In genomic region chr5:36529698-36530097, GRCm38 (mm10) we compare ENCODE assay signal across 8 mouse cellular contexts. TPM values are rescaled to one million over a fixed set of nuclear protein-coding genes. Genes with fewer than 3 reads are reported as not detected.
DNase-seq lines count a peak whose midpoint lies in the region; ATAC-seq and TF ChIP-seq lines count a peak whose summit lies in the region.

No protein-coding gene starts in this region.

- 0 out of 2 replicates have a peak, but pooled peaks cover 4% of the 10 kb centered on the region for H3K36me3 ChIP-seq in heart, postnatal 0 days (replicated peaks; ENCODE audit: control insufficient read depth, insufficient read depth, low read length)
- H3K36me3 ChIP-seq in MEL (ENCODE audit: control insufficient read depth in 1 of 2, insufficient read depth in 2 of 2, low read length in 2 of 2): peaks cover 0 to 25% of the 10 kb centered on the region in 2 experiments; a peak in 2 of 4 replicates
- H3K36me3 ChIP-seq in forebrain, postnatal 0 days (ENCODE audit: insufficient read depth): 0 out of 2 replicates have a peak, but pooled peaks cover 5% of the 10 kb centered on the region
- H3K36me3 ChIP-seq in midbrain, embryonic 10.5 days: peaks cover 1% of the 10 kb centered on the region

- TF ChIP-seq RAD21 in MEL (IDR thresholded peaks at IDR 0.05; ENCODE audit: low read depth, low read length): no peak

- no peaks in the 10 kb centered on the region for H3K27me3 ChIP-seq in heart, postnatal 0 days (ENCODE audit: control insufficient read depth, insufficient read depth, low read length)
- no peaks in the 10 kb centered on the region for H3K27me3 ChIP-seq in MEL (ENCODE audit: control insufficient read depth in 1 of 2, insufficient read depth in 2 of 2, low read length in 2 of 2)
- H3K27me3 ChIP-seq in forebrain, postnatal 0 days (ENCODE audit: insufficient read depth, low read length): no peaks in the 10 kb centered on the region
- H3K27me3 ChIP-seq in midbrain, embryonic 10.5 days (ENCODE audit: low read depth, poor library complexity, severe bottlenecking): no peaks in the 10 kb centered on the region

- intact Hi-C loops in heart, postnatal 36 days (cut with DNase I): loop anchor here (1.0 kb wide), 1 partner anchor 52 kb away; no protein-coding TSS in a partner anchor

- peak overlapping the region; percentile 81 for H3K9ac ChIP-seq in heart, postnatal 0 days (replicated peaks; ENCODE audit: low read depth, low read length)
- peak overlapping the region; percentile 68 for H3K9ac ChIP-seq in MEL (ENCODE audit: control insufficient read depth, low read depth, low read length, poor library complexity, severe bottlenecking)
- H3K9ac ChIP-seq in forebrain, postnatal 0 days: peak overlapping the region; percentile 90

- peaks cover 7% of the 10 kb centered on the region; the same call in 1 of the 2 replicates for H3K4me1 ChIP-seq in heart, postnatal 0 days (ENCODE audit: control insufficient read depth, insufficient read depth)
- H3K4me1 ChIP-seq in MEL (ENCODE audit: control insufficient read depth in 1 of 2, insufficient read depth in 2 of 2, low read length in 2 of 2): peaks cover 18 to 27% of the 10 kb centered on the region in 2 experiments
- peaks cover 16% of the 10 kb centered on the region for H3K4me1 ChIP-seq in forebrain, postnatal 0 days (ENCODE audit: insufficient read depth)
- H3K4me1 ChIP-seq in midbrain, embryonic 10.5 days: peaks cover 34% of the 10 kb centered on the region

- no peak for ATAC-seq in heart, postnatal 0 days (ENCODE audit: insufficient read depth, low read depth)
- ATAC-seq in forebrain, postnatal 0 days: no peak

- TF ChIP-seq POLR2A in MEL (IDR thresholded peaks at IDR 0.05; ENCODE audit: control insufficient read depth in 1 of 2, insufficient read depth in 1 of 2, low read depth in 1 of 2, low read length in 2 of 2, poor library complexity in 1 of 2): no peak

- DNase-seq in heart, postnatal 0 days (ENCODE audit: low spot score): no peak
- no peak for DNase-seq in heart, postnatal 36 days
- DNase-seq in MEL (ENCODE audit: low read depth, low spot score): no peak
- DNase-seq in forebrain, postnatal 0 days: no peak
- DNase-seq in midbrain, embryonic 10.5 days (ENCODE audit: low spot score): no peak
- no peak for DNase-seq in urinary bladder, postnatal 36 days (ENCODE audit: low spot score in 2 of 2)
- no peak for DNase-seq in gastrocnemius, postnatal 25 days
- no peak for DNase-seq in left cerebral cortex, adult 8-10 months (ENCODE audit: low spot score in 2 of 2)

- H3K79me2 ChIP-seq in MEL (ENCODE audit: control insufficient read depth, insufficient read depth, low read length, poor library complexity): peaks cover 6% of the 10 kb centered on the region

- no peaks in the 10 kb centered on the region for H3K9me3 ChIP-seq in heart, postnatal 0 days (replicated peaks; ENCODE audit: control insufficient read depth, low read length)
- H3K9me3 ChIP-seq in MEL (replicated peaks; ENCODE audit: insufficient read depth, low read length): no peaks in the 10 kb centered on the region
- H3K9me3 ChIP-seq in forebrain, postnatal 0 days (ENCODE audit: low read length): no peaks in the 10 kb centered on the region
- no peaks in the 10 kb centered on the region for H3K9me3 ChIP-seq in midbrain, embryonic 10.5 days (replicated peaks)

- no peak for TF ChIP-seq CTCF in heart, postnatal 0 days (IDR thresholded peaks at IDR 0.05; ENCODE audit: low read depth)
- no peak for TF ChIP-seq CTCF in MEL (IDR thresholded peaks at IDR 0.05 in 2 of 3, conservative IDR thresholded peaks at IDR 0.05 in 1 of 3; ENCODE audit: control insufficient read depth in 1 of 3, insufficient read depth in 1 of 3, low read depth in 2 of 3, low read length in 3 of 3, poor library complexity in 1 of 3, severe bottlenecking in 1 of 3)
- no peak for TF ChIP-seq CTCF in forebrain, postnatal 0 days (IDR thresholded peaks at IDR 0.05; ENCODE audit: low read depth)

- TF ChIP-seq EP300 in heart, postnatal 0 days (IDR thresholded peaks at IDR 0.05; ENCODE audit: low read depth): no peak
- TF ChIP-seq EP300 in MEL (IDR thresholded peaks at IDR 0.05; ENCODE audit: low read depth in 1 of 2, low read length in 2 of 2): no peak

- peak overlapping the region; percentile 80 for H3K4me3 ChIP-seq in heart, postnatal 0 days (ENCODE audit: low read depth, low read length)
- peak overlapping the region; percentile 72 to 84 for H3K4me3 ChIP-seq in MEL (ENCODE audit: control insufficient read depth in 1 of 2, insufficient read depth in 1 of 2, low read depth in 2 of 2, low read length in 2 of 2)
- peak overlapping the region; percentile 84 for H3K4me3 ChIP-seq in forebrain, postnatal 0 days (ENCODE audit: low read depth, low read length)
- H3K4me3 ChIP-seq in midbrain, embryonic 10.5 days: peak overlapping the region; percentile 87

- peak overlapping the region; percentile 52; the same call in 1 of the 2 replicates for H3K27ac ChIP-seq in heart, postnatal 0 days (ENCODE audit: low read depth)
- H3K27ac ChIP-seq in MEL (ENCODE audit: control insufficient read depth, low read depth, low read length): no peak overlapping the region
- H3K27ac ChIP-seq in forebrain, postnatal 0 days (ENCODE audit: low read depth, low read length): peak overlapping the region; percentile 91
- H3K27ac ChIP-seq in midbrain, embryonic 10.5 days (replicated peaks): peak overlapping the region; percentile 92

- peak overlapping the region; percentile 92 for H3K4me2 ChIP-seq in heart, postnatal 0 days (ENCODE audit: low read depth, low read length)
- peak overlapping the region; percentile 82 for H3K4me2 ChIP-seq in forebrain, postnatal 0 days (ENCODE audit: low read depth)

- 11% methylated on average over 5 of the region's 5 CpGs for WGBS in heart, postnatal 0 days
- 4% methylated on average over 5 of the region's 5 CpGs for WGBS in forebrain, postnatal 0 days
- WGBS in midbrain, embryonic 10.5 days: 20% methylated on average over 5 of the region's 5 CpGs

TF ChIP-seq in MEL, 35 proteins besides CTCF, POLR2A, EP300 and RAD21:
- no peak; the same call in 1 of the 2 replicates for TF ChIP-seq SIN3A (IDR thresholded peaks at IDR 0.05; ENCODE audit: low read length)
- no peak for TF ChIP-seq UBTF (IDR thresholded peaks at IDR 0.05; ENCODE audit: borderline replicate concordance, insufficient read depth, low read depth, low read length)
- no peak for TF ChIP-seq RCOR1 (IDR thresholded peaks at IDR 0.05; ENCODE audit: low read depth, low read length)
- TF ChIP-seq POLR2AphosphoS2 (IDR thresholded peaks at IDR 0.05; ENCODE audit: low read length): no peak
- no peak for TF ChIP-seq MEF2A (IDR thresholded peaks at IDR 0.05; ENCODE audit: extremely low read depth, insufficient replicate concordance, low read depth, low read length, poor library complexity, severe bottlenecking)
- TF ChIP-seq ZNF384 (IDR thresholded peaks at IDR 0.05; ENCODE audit: low read depth, low read length): no peak
- no peak for TF ChIP-seq ZC3H11A (IDR thresholded peaks at IDR 0.05; ENCODE audit: low read depth, low read length)
- TF ChIP-seq NRF1 (IDR thresholded peaks at IDR 0.05; ENCODE audit: insufficient read depth, low read depth, low read length, poor library complexity, severe bottlenecking): no peak
- TF ChIP-seq MAZ (IDR thresholded peaks at IDR 0.05; ENCODE audit: low read depth, low read length): no peak
- no peak for TF ChIP-seq MYC (IDR thresholded peaks at IDR 0.05; ENCODE audit: low read depth, low read length)
- TF ChIP-seq ZKSCAN1 (IDR thresholded peaks at IDR 0.05; ENCODE audit: low read depth, low read length): no peak
- no peak for TF ChIP-seq TCF12 (IDR thresholded peaks at IDR 0.05; ENCODE audit: low read depth, low read length)
- TF ChIP-seq ZMIZ1 (IDR thresholded peaks at IDR 0.05; ENCODE audit: low read depth, low read length): no peak
- no peak for TF ChIP-seq KAT2A (conservative IDR thresholded peaks at IDR 0.05; ENCODE audit: low read depth, low read length)
- no peak for TF ChIP-seq E2F4 (IDR thresholded peaks at IDR 0.05; ENCODE audit: borderline replicate concordance, low read depth, low read length)
- no peak for TF ChIP-seq CHD1 (IDR thresholded peaks at IDR 0.05; ENCODE audit: low read depth, low read length)
- no peak for TF ChIP-seq HCFC1 (IDR thresholded peaks at IDR 0.05; ENCODE audit: low read depth, low read length)

RNA-seq across cellular contexts. Expression of gene Ccdc96, which starts 45.3 kb away (rescaled TPM):
- total RNA-seq in heart, postnatal 0 days (2014; rRNA removed; ENCODE audit: low replicate concordance): not detected in 2 replicates
- 0.19 and 0.25 TPM in 2 replicates for polyA plus RNA-seq in heart, postnatal 0 days (2015; fragmentation: Nextera tagmentation; extraction: Ambion mirVana)
- under 1 TPM; 0.19 to 0.33 TPM for total RNA-seq in heart, postnatal 36 days (2021)
- 0.23 and 0.31 TPM in 2 replicates for total RNA-seq in MEL (2012; rRNA removed)
- polyA plus RNA-seq in MEL (2012; ENCODE audit: insufficient read depth in 1 of 2, insufficient read length in 2 of 2, low read depth in 1 of 2, low replicate concordance in 2 of 2, missing spikeins in 1 of 2): under 1 TPM in 1 of 2 experiments, not detected in 1; 0.64 TPM
- total RNA-seq in forebrain, postnatal 0 days (2014; rRNA removed): 2.2 and 2.3 TPM in 2 replicates
- polyA plus RNA-seq in forebrain, postnatal 0 days (2015; fragmentation: Nextera tagmentation; extraction: Ambion mirVana): 1.5 and 2.4 TPM in 2 replicates
- 4.3 and 5.0 TPM in 2 replicates for polyA plus RNA-seq in midbrain, embryonic 10.5 days (2016; fragmentation: Nextera tagmentation; extraction: Ambion mirVana)
- total RNA-seq in gastrocnemius, postnatal 25 days (2021): under 1 TPM; 0.08 to 0.11 TPM
- total RNA-seq in left cerebral cortex, adult 8-10 months (2022): 1 to 10 TPM in 2 of 4 experiments, under 1 TPM in 2; 0.59 to 1.1 (median 0.99) TPM

RNA-seq across cellular contexts. Expression of gene Tada2b, which starts 45.6 kb away (rescaled TPM):
- total RNA-seq in heart, postnatal 0 days (2014; rRNA removed; ENCODE audit: low replicate concordance): 10.3 and 13.3 TPM in 2 replicates
- 1.2 and 1.7 TPM in 2 replicates for polyA plus RNA-seq in heart, postnatal 0 days (2015; fragmentation: Nextera tagmentation; extraction: Ambion mirVana)
- 10 to 100 TPM; 13.3 to 15.0 TPM for total RNA-seq in heart, postnatal 36 days (2021)
- total RNA-seq in MEL (2012; rRNA removed): 8.9 and 9.6 TPM in 2 replicates
- polyA plus RNA-seq in MEL (2012; ENCODE audit: insufficient read depth in 1 of 2, insufficient read length in 2 of 2, low read depth in 1 of 2, low replicate concordance in 2 of 2, missing spikeins in 1 of 2): 10 to 100 TPM in 1 of 2 experiments, not detected in 1; 24.9 TPM
- 16.7 and 22.0 TPM in 2 replicates for total RNA-seq in forebrain, postnatal 0 days (2014; rRNA removed)
- polyA plus RNA-seq in forebrain, postnatal 0 days (2015; fragmentation: Nextera tagmentation; extraction: Ambion mirVana): 2.9 and 3.0 TPM in 2 replicates
- 2.0 and 2.3 TPM in 2 replicates for polyA plus RNA-seq in midbrain, embryonic 10.5 days (2016; fragmentation: Nextera tagmentation; extraction: Ambion mirVana)
- 10 to 100 TPM; 10.5 to 11.6 TPM for total RNA-seq in gastrocnemius, postnatal 25 days (2021)
- total RNA-seq in left cerebral cortex, adult 8-10 months (2022): 10 to 100 TPM; 30.0 to 32.6 (median 30.5) TPM
